Mouse (Mus musculus) c-Kit-positive CD71-positive TER-119-negative erythroid progenitor cells, embryonic 14.5 days (primary cell): ENCODE data around the gene Zfhx3.

Experiments
- DNase-seq: peaks from one replicate; pipeline ENCODE4 v3.0.0-alpha.2; 2013; ENCODE audit warnings: low read depth

Gene Zfhx3

DNA sequence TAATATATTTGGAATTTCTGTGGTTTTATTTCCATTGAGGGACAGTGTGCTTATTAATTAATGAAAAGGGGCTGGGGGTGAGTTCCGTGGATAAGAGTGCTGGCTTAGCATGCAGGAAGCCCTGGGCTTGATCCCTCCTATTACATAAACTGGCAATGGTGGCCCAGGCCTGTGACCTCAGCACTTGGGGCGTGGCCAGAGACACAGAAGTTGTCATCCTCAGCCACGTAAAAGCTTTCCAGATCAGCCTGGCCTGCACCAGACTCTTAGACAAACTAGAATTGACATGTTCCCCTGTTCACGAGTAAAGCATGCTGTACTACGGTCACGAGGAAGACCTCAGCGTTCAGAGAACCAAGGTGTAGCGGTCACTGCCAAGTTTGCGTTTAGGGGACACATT is 808.4 kb downstream of the Zfhx3 start:
- no peak for DNase-seq

- DNase-seq: no peak
These were observed 812.1 kb downstream of the Zfhx3 start for GRCm38 (mm10) chr8:108754556-108754955.

- DNase-seq: no peak
These were observed 813.2 kb downstream of the Zfhx3 start for GRCm38 (mm10) chr8:108755400-108756325.

DNA sequence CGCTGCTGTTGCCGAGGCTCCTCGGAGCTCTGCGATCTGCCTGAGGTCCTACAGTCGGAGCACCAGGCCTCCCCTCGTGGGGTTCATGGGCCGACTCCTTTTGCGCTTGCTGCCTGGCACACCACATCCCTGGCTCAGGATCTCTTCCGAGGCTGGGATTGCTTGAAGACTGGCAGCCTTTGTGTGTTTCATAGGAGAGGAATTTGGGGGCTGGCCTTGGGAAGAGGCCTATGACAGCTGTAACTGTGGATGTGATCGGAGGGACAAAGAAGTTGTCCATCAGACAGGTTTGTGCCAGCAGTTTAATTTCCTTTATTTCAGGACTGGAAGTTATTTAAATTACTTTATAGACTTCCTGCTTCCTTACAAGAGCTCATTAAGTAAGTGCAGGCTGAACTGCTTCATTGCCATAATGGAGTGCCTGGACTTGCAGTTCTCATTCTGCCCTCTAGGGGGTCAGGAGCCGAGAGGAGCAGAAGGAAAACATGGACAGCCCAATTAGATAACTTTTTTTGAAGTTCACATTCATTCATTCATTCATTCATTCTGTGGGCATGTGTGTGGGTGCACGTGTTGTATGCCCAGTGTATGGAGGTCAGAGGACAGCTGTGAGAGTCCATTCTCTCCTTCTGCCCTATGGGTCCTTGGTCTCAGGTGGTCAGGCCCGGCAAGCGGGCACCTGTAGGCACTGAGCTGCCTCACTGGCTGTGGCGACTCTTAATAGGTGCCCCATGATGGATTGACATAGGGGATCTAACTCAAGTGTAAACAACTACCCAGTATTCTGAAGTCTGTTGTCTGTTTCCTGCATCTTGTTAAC is 817.3 kb downstream of the Zfhx3 start:
- peak; percentile 38 for DNase-seq

DNA sequence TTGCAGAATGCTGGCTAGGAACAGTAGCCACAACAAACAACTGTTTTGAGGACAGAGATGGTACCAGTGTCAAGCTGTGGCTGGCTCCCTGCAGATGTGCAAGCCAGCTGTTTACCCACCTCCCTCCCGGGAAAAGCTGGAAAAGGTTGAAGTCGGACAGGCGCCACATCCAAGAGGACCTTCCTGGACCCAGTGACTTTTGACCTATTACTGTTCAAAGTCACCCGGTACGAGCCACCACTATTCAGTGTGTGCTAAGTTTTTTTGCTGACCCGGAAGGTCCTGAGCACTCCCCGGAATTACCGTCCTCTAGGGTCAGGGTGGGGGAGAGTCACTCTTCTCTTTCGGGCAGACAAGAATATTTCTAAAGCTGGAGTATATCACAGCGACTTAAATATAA is 818.3 kb downstream of the Zfhx3 start:
- no peak for DNase-seq

DNA sequence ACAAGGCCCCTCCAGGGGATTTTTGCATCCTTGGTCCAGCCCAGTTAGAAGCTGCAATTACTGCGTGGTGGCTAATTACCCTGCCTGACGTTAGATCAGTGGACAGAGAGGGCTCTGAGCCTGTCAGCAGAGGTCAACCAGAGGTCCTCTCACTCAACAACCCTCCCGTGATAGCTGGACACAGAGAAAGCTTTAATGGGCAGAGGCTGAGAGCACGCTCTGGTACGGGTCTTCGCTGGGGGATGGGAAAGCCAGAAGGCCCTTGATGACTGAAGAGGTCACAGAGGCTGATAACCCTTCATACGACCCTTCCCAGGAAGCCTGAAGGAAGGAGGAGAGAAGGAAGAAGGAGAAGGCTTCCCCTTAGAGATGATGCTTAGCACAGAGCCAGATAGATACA is 820.1 kb downstream of the Zfhx3 start:
- no peak for DNase-seq

- no peak for DNase-seq
These were observed 822.2 kb downstream of the Zfhx3 start for GRCm38 (mm10) chr8:108764403-108765194.

DNA sequence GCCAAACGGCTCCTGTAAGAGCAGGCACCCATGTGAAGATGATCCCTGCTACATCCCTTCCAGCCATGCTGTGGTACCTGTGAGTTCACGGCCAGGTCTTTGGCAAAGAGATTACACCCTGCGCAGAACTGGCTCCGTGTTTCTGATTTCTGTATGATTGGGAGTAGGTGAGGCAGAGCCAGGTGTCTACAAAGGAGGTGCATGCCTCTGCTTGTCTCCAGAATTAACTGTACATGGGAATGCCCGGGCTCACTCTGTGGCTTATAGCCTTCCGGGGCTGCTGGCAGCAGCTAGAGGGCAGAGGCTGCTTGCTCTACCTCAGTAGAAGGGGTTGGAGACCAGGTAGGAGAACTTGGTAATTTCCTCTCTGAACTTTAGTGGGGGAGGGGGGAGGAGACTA is 823.7 kb downstream of the Zfhx3 start:
- DNase-seq: no peak

- DNase-seq: no peak
These were observed 825.6 kb downstream of the Zfhx3 start for GRCm38 (mm10) chr8:108768051-108768450.

GRCm38 (mm10) chr8:108770334-108770733 is 827.9 kb downstream of the Zfhx3 start:
- DNase-seq: no peak

GRCm38 (mm10) chr8:108773436-108773835 is 831.0 kb downstream of the Zfhx3 start:
- DNase-seq: no peak

DNA sequence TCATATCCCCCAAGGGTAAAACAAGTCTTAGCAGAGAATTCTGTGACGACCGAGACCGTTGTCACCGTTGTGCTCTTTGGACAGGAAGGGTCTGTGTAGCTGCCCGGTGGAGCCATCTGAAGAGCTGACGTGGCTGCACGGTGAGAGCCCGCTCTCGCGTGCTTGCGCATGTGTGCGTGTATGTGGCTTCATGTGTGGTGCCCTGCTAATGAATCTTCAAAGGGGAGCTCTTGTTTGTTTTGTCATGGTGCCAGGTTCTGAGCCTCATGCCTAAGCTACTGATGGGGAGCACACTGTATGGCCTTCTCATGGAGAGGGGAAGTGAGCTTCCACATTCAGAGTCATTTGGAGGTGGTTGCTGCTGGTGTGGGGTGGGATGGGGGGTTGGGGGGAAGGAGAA is 835.6 kb downstream of the Zfhx3 start:
- DNase-seq: no peak

- DNase-seq: no peak
These were observed 836.1 kb downstream of the Zfhx3 start for GRCm38 (mm10) chr8:108778551-108778950.

DNA sequence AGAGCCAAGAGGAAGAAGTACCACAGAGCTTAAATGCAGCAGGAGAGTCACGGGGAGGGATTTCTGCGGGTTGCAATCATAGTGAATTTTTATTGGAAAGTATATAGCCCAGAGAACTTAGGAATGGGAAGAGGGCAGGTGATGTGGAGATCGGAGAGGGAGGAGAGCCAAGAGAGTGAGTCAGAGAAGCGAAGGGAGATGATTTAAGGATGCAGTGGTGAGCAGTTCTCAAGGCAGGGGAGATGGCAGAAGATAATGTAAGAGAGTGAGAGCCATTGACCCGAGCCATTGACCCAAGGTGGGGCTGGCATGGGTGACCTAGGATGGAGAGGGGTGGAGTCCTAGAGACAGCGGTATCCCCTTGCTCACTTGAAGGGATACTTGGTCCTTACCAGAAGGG is 838.3 kb downstream of the Zfhx3 start:
- no peak for DNase-seq

DNA sequence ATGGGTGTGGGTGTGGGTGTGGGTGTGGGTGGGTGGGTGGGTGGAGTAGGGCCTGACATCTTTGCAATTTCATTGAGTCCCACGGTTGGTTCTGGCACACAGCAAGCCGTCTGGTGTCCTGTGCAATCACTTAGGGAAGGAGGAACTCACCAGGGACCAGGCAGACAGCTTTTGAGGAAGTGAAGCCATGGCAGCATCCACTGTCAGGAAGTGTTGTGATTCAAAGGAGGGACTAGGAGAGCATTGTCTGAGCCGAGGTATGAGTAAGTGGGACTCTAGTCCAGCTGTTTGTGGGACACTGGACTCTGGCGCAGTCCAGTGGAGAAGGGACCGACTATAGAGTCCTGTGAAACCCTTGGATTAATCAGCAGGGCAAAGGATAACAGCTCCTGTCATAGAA is 838.7 kb downstream of the Zfhx3 start:
- no peak for DNase-seq

DNA sequence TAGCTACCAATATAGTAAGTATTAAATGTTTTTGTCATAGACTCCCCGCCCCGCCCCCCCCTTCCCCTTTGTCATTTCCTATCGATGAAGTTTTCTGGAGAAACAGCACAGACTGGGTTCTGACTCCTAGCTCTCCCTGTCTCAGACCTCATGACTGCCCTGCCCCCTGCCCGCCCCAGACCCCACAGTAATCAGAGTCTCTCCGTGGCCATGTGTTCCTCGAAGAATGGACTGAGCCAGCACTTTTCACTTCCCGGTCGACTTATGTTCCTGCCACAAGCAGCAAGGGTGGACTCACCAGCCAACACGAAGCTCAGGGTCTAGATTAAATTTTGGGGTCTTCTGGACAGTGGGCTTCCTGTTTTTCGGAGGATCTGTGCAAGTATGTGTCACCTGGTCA is 840.7 kb downstream of the Zfhx3 start:
- DNase-seq: no peak

DNA sequence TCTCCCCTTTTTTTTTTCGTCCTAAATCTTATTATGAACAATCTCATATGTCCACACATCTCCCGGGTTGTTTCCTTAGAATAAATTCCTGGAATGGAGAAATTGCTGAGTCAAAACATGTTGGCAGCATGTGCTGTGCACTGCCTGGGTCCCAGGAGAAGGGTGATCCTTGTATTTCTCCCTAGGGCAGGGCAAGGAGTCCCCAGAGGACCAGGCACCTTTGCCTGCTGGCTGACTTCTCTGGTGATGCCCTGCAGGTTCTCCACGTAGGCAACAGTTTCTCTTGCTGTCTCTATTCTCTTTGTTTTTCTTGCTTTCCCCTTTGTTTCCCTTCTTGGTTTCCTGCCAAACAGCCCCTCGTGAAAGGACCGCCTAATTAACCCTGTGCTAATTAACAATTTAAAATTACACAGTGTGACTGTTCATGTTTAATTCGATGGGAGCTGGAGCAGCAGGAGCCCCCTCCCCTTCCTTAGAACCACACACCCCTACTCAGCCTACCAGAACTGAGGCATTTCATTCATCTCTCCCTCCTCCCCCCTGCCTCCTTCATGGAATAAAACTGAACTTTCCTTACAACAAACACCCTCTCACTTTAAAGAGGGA is 845.8 kb downstream of the Zfhx3 start:
- DNase-seq: no peak

- DNase-seq: no peak
These were observed 846.3 kb downstream of the Zfhx3 start for GRCm38 (mm10) chr8:108788762-108789157.

DNA sequence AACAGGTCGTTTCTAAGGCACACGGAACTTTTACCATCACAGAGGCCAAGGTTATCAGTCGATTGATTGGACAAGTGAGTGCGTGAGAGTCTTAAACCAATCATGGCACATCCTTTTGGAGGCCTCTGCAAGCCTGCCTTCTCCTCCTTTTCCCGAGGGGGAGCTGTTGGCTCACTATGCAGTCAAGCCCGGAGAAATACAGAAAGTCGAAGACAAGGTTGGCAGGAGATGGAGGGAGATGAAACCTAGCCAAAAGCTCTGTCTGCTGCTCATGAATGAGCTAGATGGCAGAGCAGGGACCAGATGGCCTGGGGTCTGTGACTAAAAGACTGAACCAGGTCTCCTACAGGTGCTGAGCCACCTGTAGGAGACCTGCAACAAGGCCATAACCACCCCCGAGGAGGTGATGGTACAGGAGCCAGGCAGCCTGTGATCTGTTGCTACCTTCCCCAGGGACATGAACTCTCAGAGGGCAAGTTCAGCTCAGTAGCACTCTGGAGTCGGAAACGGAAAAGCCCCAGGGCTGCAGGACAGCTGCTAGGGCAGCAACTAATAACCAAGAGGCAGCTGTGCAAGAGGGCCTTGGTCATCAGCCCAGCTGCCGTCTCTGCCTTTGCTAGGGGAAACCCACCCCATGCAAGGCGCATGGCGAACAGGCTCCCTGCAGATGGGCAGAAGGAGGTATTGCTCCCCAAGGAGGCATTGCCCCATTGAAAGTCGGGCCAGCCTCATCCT is 848.3 kb downstream of the Zfhx3 start:
- DNase-seq: no peak

DNA sequence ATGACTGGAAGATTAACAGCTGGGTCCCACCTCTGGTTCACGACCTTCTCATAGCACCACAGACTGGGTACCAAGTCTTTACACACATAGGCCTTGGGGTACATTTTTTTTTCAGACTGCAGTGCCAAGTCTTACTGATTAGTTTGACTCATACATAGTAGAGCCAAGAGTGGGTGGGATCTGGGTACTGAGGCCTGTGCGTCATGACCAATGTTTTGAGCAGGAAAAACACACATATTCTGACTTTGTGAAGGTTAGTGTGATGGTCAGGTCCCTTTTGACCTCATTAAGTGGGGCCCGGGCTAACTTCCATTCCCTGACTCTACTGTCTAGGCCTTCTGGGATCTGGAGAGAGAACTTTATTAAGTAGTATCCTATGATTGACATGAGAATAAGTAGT is 853.6 kb downstream of the Zfhx3 start:
- no peak for DNase-seq

GRCm38 (mm10) chr8:108796882-108797281 is 854.4 kb downstream of the Zfhx3 start:
- no peak for DNase-seq
